Mouse (Mus musculus) ZHBTc4 (cell line): Measurements from ENCODE around the gene Hic1.

ENCODE experiments used
- DNase-seq: peaks from one replicate; pipeline ENCODE4 v3.0.0-alpha.2; 2011; ENCODE audit warnings: low read depth, low spot score

Hic1 gene

GRCm38 (mm10) chr11:75169405-75170080 is at the start of gene Hic1:
TSS of gene Hic1 (minus strand) at chr11:75169519.
- no peak for DNase-seq

- peak; percentile 68 for DNase-seq
These were observed 45.0 kb upstream of the Hic1 start for GRCm38 (mm10) chr11:75214081-75214950.

GRCm38 (mm10) chr11:75213372-75214080 is 44.2 kb upstream of the Hic1 start:
- peak; percentile 50 for DNase-seq

GRCm38 (mm10) chr11:75212876-75213275 is 43.6 kb upstream of the Hic1 start:
- DNase-seq, result no peak

- DNase-seq, result no peak
These were observed 42.8 kb upstream of the Hic1 start for GRCm38 (mm10) chr11:75212031-75212667.

GRCm38 (mm10) chr11:75210755-75211154 is 41.4 kb upstream of the Hic1 start:
- no peak for DNase-seq

GRCm38 (mm10) chr11:75210093-75210492 is 40.8 kb upstream of the Hic1 start:
- no peak for DNase-seq

GRCm38 (mm10) chr11:75209363-75209762 is 40.0 kb upstream of the Hic1 start:
- DNase-seq, result no peak

- DNase-seq, result no peak
These were observed 37.0 kb upstream of the Hic1 start for GRCm38 (mm10) chr11:75206347-75206746.

GRCm38 (mm10) chr11:75204472-75204871 is 35.2 kb upstream of the Hic1 start:
- DNase-seq, result no peak

GRCm38 (mm10) chr11:75203926-75204325 is 34.6 kb upstream of the Hic1 start:
- no peak for DNase-seq

- no peak for DNase-seq
These were observed 32.4 kb upstream of the Hic1 start for GRCm38 (mm10) chr11:75201721-75202120.

- no peak for DNase-seq
These were observed 31.6 kb upstream of the Hic1 start for GRCm38 (mm10) chr11:75200935-75201334.

GRCm38 (mm10) chr11:75199951-75200350 is 30.6 kb upstream of the Hic1 start:
- no peak for DNase-seq

GRCm38 (mm10) chr11:75198792-75199191 is 29.5 kb upstream of the Hic1 start:
- DNase-seq, result no peak

GRCm38 (mm10) chr11:75197956-75198355 is 28.6 kb upstream of the Hic1 start:
- peak; percentile 77 for DNase-seq

- no peak for DNase-seq
These were observed 26.8 kb upstream of the Hic1 start for GRCm38 (mm10) chr11:75196131-75196530.

GRCm38 (mm10) chr11:75194850-75195461 is 25.6 kb upstream of the Hic1 start:
- DNase-seq, result peak; percentile 96

- DNase-seq, result peak; percentile 63
These were observed 25.0 kb upstream of the Hic1 start for GRCm38 (mm10) chr11:75194121-75194849.

- DNase-seq, result peak; percentile 73
These were observed 24.1 kb upstream of the Hic1 start, which contains the start of gene Rtn4rl1 for GRCm38 (mm10) chr11:75193256-75194071. TSS of gene Rtn4rl1 (plus strand) at chr11:75193783.
